Mouse (Mus musculus) B cell, adult 2 months (primary cell): ENCODE data around the gene Trap1.
A peak's percentile ranks its signal among the peaks of the same experiment; 100 is the strongest.
"Not testable (repeated sequence)": the region's sequence is repeated elsewhere in the genome, so short reads cannot be mapped to it uniquely, and the experiment has no call there.

Experiments
- DNase-seq, 2 experiments: peaks; one replicate each; pipeline ENCODE4 v3.0.0; 2022

Trap1 gene

DNA sequence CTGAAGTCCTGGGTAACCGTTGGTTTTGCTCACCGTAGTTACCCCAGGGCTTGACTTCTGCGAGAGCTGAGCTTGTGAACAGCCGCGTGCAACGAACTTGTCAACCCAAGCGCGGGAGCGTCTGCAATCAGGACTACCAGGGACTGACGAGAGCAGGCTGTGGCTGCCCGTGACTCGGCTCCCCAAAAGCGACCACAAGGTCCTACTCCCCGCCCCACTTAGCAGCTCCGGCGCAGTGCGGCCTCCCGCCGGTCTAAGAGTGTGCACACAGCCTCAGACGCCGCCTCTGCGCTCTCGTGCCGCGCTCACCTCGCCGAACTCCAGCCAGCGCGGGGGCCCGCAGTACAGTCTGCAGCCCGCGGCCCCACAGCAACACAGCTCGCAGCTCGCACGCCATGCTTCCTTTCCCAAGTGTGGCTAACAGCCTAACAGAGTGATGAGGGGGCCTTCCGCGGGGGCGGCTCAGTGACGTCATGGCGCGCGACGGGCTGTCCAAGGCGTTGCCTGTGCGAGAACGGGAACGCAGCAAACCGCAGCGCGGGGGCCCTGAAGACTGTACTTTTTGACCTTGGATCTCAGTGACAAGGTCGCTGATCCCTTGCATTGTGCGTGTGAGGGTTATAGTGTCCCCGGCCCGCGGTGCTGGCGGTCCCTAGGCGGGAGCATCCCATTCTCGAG is at the start of gene Trap1:
Gene Trap1, minus strand, starts transcription at position 444 of the 678 bp plus-strand sequence.
- DNase-seq: peak; percentile 98

DNA sequence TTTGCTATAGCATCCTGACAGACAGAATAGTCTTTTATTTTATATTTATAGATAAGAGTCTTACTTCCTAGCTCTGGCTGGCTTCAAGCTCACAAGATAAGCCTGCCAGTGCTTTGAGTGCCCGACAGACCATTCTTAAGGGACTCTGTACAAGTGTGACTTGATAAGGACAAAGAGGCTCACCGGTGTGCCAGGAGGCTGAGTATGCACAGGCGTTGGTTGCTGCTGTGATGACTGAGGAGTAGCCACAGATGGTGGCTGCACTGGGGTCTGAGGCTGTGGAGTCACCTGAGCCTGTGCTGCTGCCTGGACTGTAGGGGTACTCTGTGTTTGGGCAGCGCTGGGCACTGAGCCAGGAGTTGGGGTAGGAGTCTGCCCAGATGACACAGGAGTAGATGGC is 39.4 kb upstream of the Trap1 start:
- no peak for DNase-seq

DNA sequence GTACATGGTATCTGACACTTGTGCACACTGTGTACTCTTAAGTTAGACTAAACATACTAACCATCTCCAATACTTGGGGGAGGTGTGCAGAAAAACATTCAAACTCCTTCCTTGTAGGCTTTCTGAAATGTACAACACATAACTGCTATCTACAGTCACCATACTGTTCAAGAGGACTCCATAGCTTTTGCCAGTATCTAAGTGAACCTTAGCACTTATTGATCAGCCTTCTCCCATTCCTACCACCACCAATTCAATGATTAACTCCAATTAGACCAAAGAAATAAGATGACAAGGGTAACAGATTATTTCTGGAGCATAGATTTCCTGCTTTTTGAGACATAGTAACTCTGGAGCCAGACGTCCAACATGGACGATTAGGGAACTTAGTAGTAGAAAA is 22.7 kb upstream of the Trap1 start:
- DNase-seq: no peak

DNA sequence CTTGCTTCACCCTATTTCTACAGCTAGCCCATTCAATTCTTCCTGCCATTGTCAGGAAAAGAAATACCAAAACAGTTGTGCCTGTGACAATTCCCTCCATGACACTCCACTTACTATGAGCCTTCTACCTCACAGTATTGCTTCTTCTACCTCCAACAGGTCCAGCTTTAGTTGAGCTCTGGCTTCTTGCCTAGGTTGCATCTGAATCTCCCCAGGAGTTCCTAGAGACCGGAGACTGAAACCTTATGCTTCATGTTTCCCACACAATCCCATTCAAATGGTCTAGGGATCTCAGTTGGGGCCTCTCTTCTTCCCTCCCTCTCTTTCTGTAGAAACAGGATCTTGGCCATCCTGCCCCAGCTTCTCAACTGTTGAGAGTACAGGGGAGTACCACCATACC is 19.9 kb upstream of the Trap1 start:
- DNase-seq: no peak

- no peak for DNase-seq
These were observed 19.3 kb upstream of the Trap1 start for GRCm38 (mm10) chr16:4096898-4097297.

DNA sequence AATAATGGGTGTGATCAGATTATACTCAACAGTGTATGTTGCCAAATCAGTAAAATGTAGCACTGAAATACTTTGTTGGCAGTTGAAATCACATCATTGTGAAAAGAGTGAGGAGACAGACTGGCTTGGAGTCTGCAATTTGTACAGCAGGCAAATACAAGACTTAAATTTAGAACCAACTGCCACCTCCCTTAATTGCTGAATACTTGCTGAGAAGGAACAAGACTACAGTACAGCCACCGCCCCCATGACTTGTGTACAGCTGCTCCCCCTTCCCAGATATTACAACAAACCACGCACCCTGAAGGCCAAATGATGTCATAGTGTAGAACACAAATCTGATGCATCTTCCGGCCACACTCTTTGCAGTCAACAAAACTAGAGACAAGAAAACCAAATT is 18.5 kb upstream of the Trap1 start:
- DNase-seq: no peak

- no peak for DNase-seq
These were observed 9.7 kb upstream of the Trap1 start for GRCm38 (mm10) chr16:4087214-4087913.

DNA sequence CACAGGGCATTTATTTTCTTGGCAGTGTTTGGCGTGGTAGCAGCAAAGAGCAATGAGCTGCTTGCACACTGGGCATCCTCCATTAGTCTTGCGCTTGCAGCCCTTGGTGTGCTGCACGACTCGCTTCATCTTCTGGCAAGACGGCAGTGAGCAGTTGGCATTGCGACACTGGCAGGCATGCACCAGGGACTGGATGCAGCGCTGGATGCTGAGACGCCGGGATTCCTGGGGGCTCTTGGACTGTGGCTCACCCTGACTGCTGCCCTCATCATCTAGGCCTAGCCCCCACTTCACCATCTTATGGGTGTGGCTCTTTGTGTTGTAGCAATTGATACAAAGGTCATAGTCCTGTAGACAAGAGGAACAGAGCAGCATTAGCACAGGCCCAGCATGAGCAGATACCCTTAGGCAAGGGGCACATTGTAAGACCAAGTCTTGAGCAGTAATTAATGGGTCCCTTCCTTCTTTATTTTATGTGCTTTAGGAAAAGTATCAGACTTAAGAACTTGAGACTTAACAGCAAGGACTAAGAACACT is 8.3 kb upstream of the Trap1 start:
- DNase-seq: no peak

- no peak for DNase-seq
These were observed 7.4 kb upstream of the Trap1 start for GRCm38 (mm10) chr16:4085051-4085450.

GRCm38 (mm10) chr16:4080419-4080818 is 2.8 kb upstream of the Trap1 start:
- DNase-seq: not testable (repeated sequence)

- DNase-seq: no peak
These were observed 2.0 kb upstream of the Trap1 start for GRCm38 (mm10) chr16:4079656-4080055.

GRCm38 (mm10) chr16:4078302-4078701 is 675 bp upstream of the Trap1 start:
- DNase-seq: peak in 1 of 2 experiments; percentile 20

GRCm38 (mm10) chr16:4074836-4075235 is 2.8 kb downstream of the Trap1 start:
- no peak for DNase-seq

- no peak for DNase-seq
These were observed 3.3 kb downstream of the Trap1 start for GRCm38 (mm10) chr16:4074297-4074696.

DNA sequence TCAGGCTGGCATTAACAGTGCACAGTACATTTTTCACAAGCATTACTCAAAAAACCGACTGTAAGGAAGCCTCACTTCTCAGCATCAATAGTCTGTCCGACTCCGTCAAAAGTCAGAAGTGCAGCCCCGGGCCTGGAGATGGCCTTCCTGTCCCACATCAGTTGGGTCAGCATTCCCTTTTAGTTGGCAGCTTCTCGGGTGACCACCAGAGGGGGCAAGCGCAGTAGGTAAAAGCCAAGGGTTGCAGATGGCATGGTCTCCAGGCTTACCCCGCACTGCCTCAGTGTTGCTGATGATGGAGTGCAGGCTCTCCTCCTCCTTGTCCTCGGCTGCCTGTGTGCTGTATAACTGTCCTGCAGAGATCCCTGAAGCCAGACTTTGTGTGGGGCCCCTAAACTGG is 9.0 kb downstream of the Trap1 start:
- peak; percentile 77 to 79 for DNase-seq

DNA sequence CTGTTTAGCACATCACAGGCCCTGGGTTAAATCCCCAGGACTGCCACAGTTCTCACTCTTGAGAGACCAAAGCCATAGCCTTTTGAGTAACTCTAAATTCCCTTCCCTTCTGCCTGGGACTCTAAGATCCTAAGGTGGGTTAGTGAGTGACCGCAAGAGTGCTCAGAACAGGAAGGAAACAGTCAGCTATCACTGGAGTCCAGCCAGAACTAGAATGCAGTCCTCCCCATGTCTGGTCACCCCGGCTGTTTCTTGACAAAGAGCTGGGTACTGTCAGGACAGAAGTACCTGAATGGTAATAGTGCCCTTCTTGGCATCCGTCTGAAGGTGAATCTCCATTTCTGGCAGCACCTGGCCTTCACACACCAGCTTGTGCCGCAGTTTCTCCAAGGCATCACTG is 12.7 kb downstream of the Trap1 start:
- no peak for DNase-seq

DNA sequence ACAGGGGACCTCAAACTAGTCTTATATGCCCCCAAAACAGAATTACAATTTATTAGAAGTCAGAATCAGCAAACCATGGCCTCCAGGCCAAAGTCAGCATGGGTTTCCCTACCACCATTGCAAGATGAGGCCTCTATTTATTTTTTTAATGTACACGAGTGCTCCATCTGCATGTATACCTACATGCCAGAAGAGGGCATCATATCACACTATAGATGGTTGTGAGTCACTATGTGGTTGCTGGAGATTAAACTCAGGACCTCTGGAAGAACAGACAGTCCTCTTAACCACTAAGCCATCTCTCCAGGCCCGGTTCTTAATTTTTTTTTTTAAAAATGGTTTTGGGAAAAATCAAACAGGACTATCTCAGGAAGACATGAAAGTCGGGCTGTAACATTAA is 23.8 kb downstream of the Trap1 start:
- no peak for DNase-seq

- no peak for DNase-seq
These were observed 25.0 kb downstream of the Trap1 start for GRCm38 (mm10) chr16:4052601-4053000.

DNA sequence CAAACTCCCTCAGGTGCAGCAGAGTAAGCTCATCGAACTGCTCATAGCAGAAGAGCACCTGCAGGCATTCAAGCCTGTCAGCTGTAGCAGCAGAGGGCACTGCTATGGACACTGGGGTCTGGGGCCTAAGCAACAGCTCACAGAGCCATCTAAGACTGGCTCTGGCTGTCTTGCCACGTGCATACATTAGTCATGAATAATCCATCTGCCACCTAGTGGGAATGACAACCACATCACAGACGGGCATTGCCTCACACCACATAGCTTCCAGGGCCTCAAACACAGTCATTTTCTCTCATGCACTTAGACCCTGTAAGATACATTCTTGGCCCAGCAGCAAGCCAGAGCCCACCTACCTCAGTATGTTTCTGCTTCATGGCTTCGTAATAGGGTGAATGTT is 32.1 kb downstream of the Trap1 start:
- no peak for DNase-seq

DNA sequence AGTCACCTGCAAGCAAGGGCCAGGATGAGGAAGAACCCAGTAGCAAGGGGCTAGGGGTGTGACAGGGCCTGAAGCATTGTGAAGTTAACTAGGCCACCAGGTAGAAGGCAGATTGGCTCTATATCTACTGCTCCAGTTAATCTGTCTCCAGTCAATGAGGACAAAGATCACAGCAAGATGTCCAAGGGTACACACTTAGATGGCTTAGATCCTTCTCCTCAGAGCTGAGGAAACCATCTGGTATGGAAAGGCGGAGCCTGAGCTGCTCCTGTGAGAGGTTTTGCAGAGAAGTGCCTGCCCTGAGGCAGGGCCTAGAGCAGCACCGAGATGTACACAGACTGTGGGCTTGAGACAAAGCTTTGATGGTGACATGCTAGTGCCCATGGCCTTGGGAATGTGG is 33.5 kb downstream of the Trap1 start:
- no peak for DNase-seq

DNA sequence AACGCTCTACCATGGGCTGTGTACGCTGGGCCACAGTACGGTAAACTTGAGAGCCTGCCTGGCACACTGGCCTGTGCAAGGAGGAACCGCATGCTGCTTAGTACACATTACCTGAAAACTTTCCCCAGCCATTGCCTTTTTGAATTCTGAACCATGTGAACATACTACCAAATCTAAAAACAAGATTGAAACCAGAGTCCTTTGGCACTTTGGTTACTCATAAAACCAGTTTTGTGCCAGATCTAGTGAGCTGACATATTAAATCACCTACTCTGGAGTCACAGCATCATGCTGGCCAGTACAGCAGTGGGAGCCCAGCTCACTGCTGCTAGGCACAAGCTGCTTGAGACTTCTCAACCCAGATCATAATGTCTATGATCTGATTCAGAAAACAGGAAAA is 36.0 kb downstream of the Trap1 start:
- DNase-seq: no peak

DNA sequence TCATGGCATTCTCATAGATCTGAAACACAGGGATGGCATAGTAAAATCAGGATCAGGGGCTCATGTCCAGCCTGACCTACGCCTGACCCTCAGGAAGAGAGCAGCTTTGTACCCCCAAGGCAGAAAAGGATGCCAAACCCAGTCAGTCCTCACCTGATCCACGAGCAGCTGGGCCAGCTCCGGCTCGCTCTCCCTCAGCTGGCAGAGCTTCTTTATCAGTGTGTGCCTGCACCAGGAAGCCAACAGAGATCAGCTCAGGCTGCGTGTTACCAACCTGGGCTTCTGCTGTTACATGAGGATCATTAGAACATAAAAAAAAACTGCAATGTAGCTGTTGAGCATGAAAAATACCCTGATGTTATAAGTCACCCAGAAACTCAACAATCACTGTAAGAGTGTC is 37.4 kb downstream of the Trap1 start:
- DNase-seq: no peak

- DNase-seq: no peak
These were observed 39.9 kb downstream of the Trap1 start for GRCm38 (mm10) chr16:4037690-4038089.

GRCm38 (mm10) chr16:4036807-4037206 is 40.8 kb downstream of the Trap1 start, which contains the start of gene Dnase1:
Dnase1 (plus strand) TSS chr16:4036942.
- DNase-seq: no peak
